17 mouse cellular contexts compared by ENCODE assay signal in genomic region chr11:90028746-90029145, GRCm38 (mm10). TPM values are rescaled to one million over a fixed set of nuclear protein-coding genes. Genes with fewer than 3 reads are reported as not detected.
DNase-seq lines count a peak whose midpoint lies in the region; ATAC-seq and TF ChIP-seq lines count a peak whose summit lies in the region.
"Had no signal": no experiment of that assay in that cellular context is flagged by ENCODE, and none has a peak within 500 bp of the region (broad histone marks: within the 10 kb centered on the region; RNA-seq: fewer than 3 reads in every experiment).

No protein-coding gene starts in this region.

- WGBS in intestine, embryonic 14.5 days = 93% methylated on average over 8 of the region's 8 CpGs
- 90% methylated on average over 8 of the region's 8 CpGs for WGBS in intestine, embryonic 15.5 days
- WGBS in lung, embryonic 15.5 days = 84% methylated on average over 8 of the region's 8 CpGs
- 91% methylated on average over 8 of the region's 8 CpGs for WGBS in midbrain, embryonic 14.5 days

- H3K4me2 ChIP-seq in intestine, embryonic 14.5 days (ENCODE audit: low read length) = no peak overlapping the region
- no peak overlapping the region for H3K4me2 ChIP-seq in intestine, embryonic 15.5 days (replicated peaks)
- no peak overlapping the region for H3K4me2 ChIP-seq in lung, embryonic 15.5 days
- H3K4me2 ChIP-seq in midbrain, embryonic 14.5 days (ENCODE audit: low read length) = no peak overlapping the region

- peak overlapping the region; percentile 86 for H3K27ac ChIP-seq in gastrocnemius, adult 2 months
- H3K27ac ChIP-seq in intestine, embryonic 14.5 days (ENCODE audit: low read depth) = no peak overlapping the region
- no peak overlapping the region for H3K27ac ChIP-seq in intestine, embryonic 15.5 days
- H3K27ac ChIP-seq in lung, embryonic 15.5 days = 0 out of 2 replicates have a peak overlapping the region, but pooled peaks have one; percentile 54
- no peak overlapping the region for H3K27ac ChIP-seq in midbrain, embryonic 14.5 days (replicated peaks; ENCODE audit: low read depth, low read length)
- H3K27ac ChIP-seq: hindbrain, embryonic 13.5 days; hindbrain, postnatal 0 days had no signal

- H3K9ac ChIP-seq in intestine, embryonic 14.5 days (ENCODE audit: low read length) = no peak overlapping the region
- no peak overlapping the region for H3K9ac ChIP-seq in intestine, embryonic 15.5 days
- H3K9ac ChIP-seq in lung, embryonic 15.5 days = no peak overlapping the region
- no peak overlapping the region for H3K9ac ChIP-seq in midbrain, embryonic 14.5 days (replicated peaks; ENCODE audit: low read length)

- H3K4me1 ChIP-seq in intestine, embryonic 14.5 days (replicated peaks; ENCODE audit: control insufficient read depth, insufficient read depth, low read length) = peaks cover 14% of the 10 kb centered on the region; the same call in 1 of the 2 replicates
- peaks cover 11% of the 10 kb centered on the region for H3K4me1 ChIP-seq in intestine, embryonic 15.5 days (replicated peaks)
- peaks cover 38% of the 10 kb centered on the region for H3K4me1 ChIP-seq in lung, embryonic 15.5 days
- 0 out of 2 replicates have a peak, but pooled peaks cover 6% of the 10 kb centered on the region for H3K4me1 ChIP-seq in midbrain, embryonic 14.5 days (ENCODE audit: control insufficient read depth, insufficient read depth, low read length)

- no peaks in the 10 kb centered on the region for H3K36me3 ChIP-seq in intestine, embryonic 14.5 days (ENCODE audit: control insufficient read depth, insufficient read depth, low read length)
- no peaks in the 10 kb centered on the region for H3K36me3 ChIP-seq in intestine, embryonic 15.5 days
- no peaks in the 10 kb centered on the region for H3K36me3 ChIP-seq in lung, embryonic 15.5 days
- no peaks in the 10 kb centered on the region for H3K36me3 ChIP-seq in midbrain, embryonic 14.5 days (ENCODE audit: control insufficient read depth, insufficient read depth, low read length)
- H3K36me3 ChIP-seq: G1E; hindbrain, embryonic 13.5 days had no signal

- H3K27me3 ChIP-seq in intestine, embryonic 14.5 days (replicated peaks; ENCODE audit: control insufficient read depth, insufficient read depth, low read length) = 0 out of 2 replicates have a peak, but pooled peaks cover 3% of the 10 kb centered on the region
- H3K27me3 ChIP-seq in intestine, embryonic 15.5 days (replicated peaks) = no peaks in the 10 kb centered on the region
- H3K27me3 ChIP-seq in lung, embryonic 15.5 days = no peaks in the 10 kb centered on the region
- H3K27me3 ChIP-seq in midbrain, embryonic 14.5 days (ENCODE audit: control insufficient read depth, insufficient read depth, low read length) = peaks cover 3% of the 10 kb centered on the region; the same call in 1 of the 2 replicates

- DNase-seq in gastrocnemius, adult 2 months = no peak
- DNase-seq in gastrocnemius, postnatal 36 days = no peak
- peak; percentile 45 for DNase-seq in intestine, embryonic 14.5 days (ENCODE audit: low spot score)
- DNase-seq in lung, postnatal 25 days (ENCODE audit: low spot score) = no peak
- no peak for DNase-seq in midbrain, embryonic 14.5 days
- no peak for DNase-seq in layer of hippocampus, adult 8-10 months (ENCODE audit: low spot score in 2 of 2)
- DNase-seq: cerebellum, adult 11 months; cerebellum, adult 8-10 months had no signal

- no peak overlapping the region for H3K4me3 ChIP-seq in gastrocnemius, adult 2 months
- no peak overlapping the region for H3K4me3 ChIP-seq in intestine, embryonic 14.5 days (ENCODE audit: low read depth, low read length)
- no peak overlapping the region for H3K4me3 ChIP-seq in intestine, embryonic 15.5 days (replicated peaks)
- H3K4me3 ChIP-seq in lung, embryonic 15.5 days = no peak overlapping the region
- H3K4me3 ChIP-seq in midbrain, embryonic 14.5 days (replicated peaks; ENCODE audit: low read depth, low read length) = no peak overlapping the region

- ATAC-seq in intestine, embryonic 14.5 days (replicated peaks; ENCODE audit: low FRiP score, low TSS enrichment, low read depth) = no peak
- ATAC-seq in intestine, embryonic 15.5 days = no peak
- no peak for ATAC-seq in lung, embryonic 15.5 days (ENCODE audit: borderline replicate concordance, extremely low read depth, low FRiP score, low TSS enrichment)
- ATAC-seq in midbrain, embryonic 14.5 days (ENCODE audit: low FRiP score, low TSS enrichment) = no peak
- ATAC-seq: CD4-positive, CD25-positive, alpha-beta regulatory T cell, adult 4 months; forebrain, embryonic 16.5 days; intestine, embryonic 16.5 days had no signal

- no peak for TF ChIP-seq CTCF in gastrocnemius, adult 2 months (IDR thresholded peaks at IDR 0.05)

- intact Hi-C loops in gastrocnemius, adult 2 months (cut with DNase I) = no loop called here
- intact Hi-C loops in gastrocnemius, postnatal 36 days (cut with DNase I) = no loop called here

- no peaks in the 10 kb centered on the region for H3K9me3 ChIP-seq in intestine, embryonic 14.5 days (ENCODE audit: control insufficient read depth, low read length)
- H3K9me3 ChIP-seq in intestine, embryonic 15.5 days = no peaks in the 10 kb centered on the region
- H3K9me3 ChIP-seq in lung, embryonic 15.5 days = no peaks in the 10 kb centered on the region
- no peaks in the 10 kb centered on the region for H3K9me3 ChIP-seq in midbrain, embryonic 14.5 days (ENCODE audit: control insufficient read depth, low read length)
- H3K9me3 ChIP-seq: hindbrain, embryonic 13.5 days had no signal

RNA-seq across cellular contexts. Expression of gene Tmem100, which starts 1.4 kb away (rescaled TPM):
- 10 to 100 TPM in 1 of 2 experiments, 1 to 10 TPM in 1; 7.4 to 19.2 TPM for total RNA-seq in gastrocnemius, adult 2 months (2021)
- 10 to 100 TPM; 11.9 to 12.0 TPM for total RNA-seq in gastrocnemius, postnatal 36 days (2021)
- polyA plus RNA-seq in intestine, embryonic 14.5 days (2014; fragmentation: Nextera tagmentation; extraction: Ambion mirVana) = 17.3 and 19.2 TPM in 2 replicates
- 14.8 and 16.3 TPM in 2 replicates for polyA plus RNA-seq in intestine, embryonic 15.5 days (2015; fragmentation: Nextera tagmentation; extraction: Ambion mirVana)
- 22.4 and 26.6 TPM in 2 replicates for polyA plus RNA-seq in lung, embryonic 15.5 days (2015; fragmentation: Nextera tagmentation; extraction: Ambion mirVana)
- 5.9 and 8.7 TPM in 2 replicates for polyA plus RNA-seq in midbrain, embryonic 14.5 days (2014; fragmentation: Nextera tagmentation; extraction: Ambion mirVana)
- total RNA-seq in layer of hippocampus, adult 8-10 months (2022) = 10 to 100 TPM; 14.6 to 17.9 (median 16.0) TPM
- total RNA-seq: hematopoietic stem cell, adult 5-6 weeks had no signal
- polyA plus RNA-seq: CD4-positive, CD25-positive, alpha-beta regulatory T cell, adult 4 months had no signal

RNA-seq across cellular contexts. Expression of gene Pctp, which starts 26.1 kb away (rescaled TPM):
- total RNA-seq in gastrocnemius, adult 2 months (2021) = 1 to 10 TPM; 2.8 to 4.0 TPM
- total RNA-seq in gastrocnemius, postnatal 36 days (2021) = 1 to 10 TPM; 3.0 TPM
- polyA plus RNA-seq in intestine, embryonic 14.5 days (2014; fragmentation: Nextera tagmentation; extraction: Ambion mirVana) = 9.7 and 10.4 TPM in 2 replicates
- 19.7 and 20.3 TPM in 2 replicates for polyA plus RNA-seq in intestine, embryonic 15.5 days (2015; fragmentation: Nextera tagmentation; extraction: Ambion mirVana)
- 10.8 and 11.6 TPM in 2 replicates for polyA plus RNA-seq in lung, embryonic 15.5 days (2015; fragmentation: Nextera tagmentation; extraction: Ambion mirVana)
- polyA plus RNA-seq in midbrain, embryonic 14.5 days (2014; fragmentation: Nextera tagmentation; extraction: Ambion mirVana) = 0.61 and 1.3 TPM in 2 replicates
- total RNA-seq in layer of hippocampus, adult 8-10 months (2022) = 1 to 10 TPM; 1.5 to 2.8 (median 1.9) TPM

Comparison
In these comparisons a context has a peak if more than half of its experiments do, and no peak if none do; other contexts are left out.
1. H3K27ac ChIP-seq: peak in gastrocnemius, adult 2 months (single experiment) and lung, embryonic 15.5 days (single experiment); none in intestine, embryonic 14.5 days (single experiment), intestine, embryonic 15.5 days (single experiment) and midbrain, embryonic 14.5 days (single experiment).